Mouse (Mus musculus): Measurements from ENCODE around the gene 3110082I17Rik.

The 3110082I17Rik gene

DNA sequence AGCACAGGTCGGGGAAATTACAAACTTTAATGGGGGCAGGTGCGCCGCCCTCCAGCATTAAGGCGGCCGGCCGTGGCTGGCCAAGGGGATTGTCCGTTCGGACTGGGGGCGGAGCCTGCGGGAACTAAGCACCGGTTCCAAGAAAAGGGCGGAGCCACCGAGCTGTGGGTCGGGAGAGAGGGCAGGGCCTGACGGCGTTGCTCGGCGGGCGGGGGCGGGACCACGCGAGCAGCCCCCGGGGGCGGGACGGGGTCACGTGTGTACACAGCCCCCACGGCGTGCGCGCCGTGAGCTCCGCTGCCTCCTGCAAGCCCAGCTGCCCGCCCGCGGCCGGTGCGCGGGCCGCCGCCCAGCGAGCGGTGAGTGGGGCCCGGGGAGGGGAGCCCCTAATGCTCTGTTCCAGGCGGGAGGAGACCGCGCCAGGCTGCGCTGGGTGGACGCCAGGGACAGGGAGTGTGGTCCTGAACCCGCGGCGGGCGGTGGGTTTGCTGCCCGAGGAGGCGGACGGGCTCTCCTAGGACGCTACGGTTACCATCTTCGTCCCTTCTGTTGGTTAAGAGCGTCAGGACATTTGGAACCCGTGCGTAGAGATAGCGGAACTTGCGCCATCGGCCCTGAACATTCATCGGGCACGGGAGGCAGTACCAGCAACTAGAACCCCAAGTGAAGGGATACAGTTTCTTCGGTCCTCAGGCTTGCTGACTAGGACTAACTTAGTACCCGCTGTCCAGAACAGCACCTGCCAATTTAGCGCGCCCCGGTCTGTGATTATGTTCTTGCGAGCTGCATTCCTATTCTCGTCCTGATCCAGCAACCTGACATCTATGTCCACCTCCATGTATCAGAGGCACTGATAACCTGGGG, 79.7 kb downstream of the 3110082I17Rik start:
- DNase-seq (ENCODE audit: low read depth, low spot score), result peak; percentile 79

DNA sequence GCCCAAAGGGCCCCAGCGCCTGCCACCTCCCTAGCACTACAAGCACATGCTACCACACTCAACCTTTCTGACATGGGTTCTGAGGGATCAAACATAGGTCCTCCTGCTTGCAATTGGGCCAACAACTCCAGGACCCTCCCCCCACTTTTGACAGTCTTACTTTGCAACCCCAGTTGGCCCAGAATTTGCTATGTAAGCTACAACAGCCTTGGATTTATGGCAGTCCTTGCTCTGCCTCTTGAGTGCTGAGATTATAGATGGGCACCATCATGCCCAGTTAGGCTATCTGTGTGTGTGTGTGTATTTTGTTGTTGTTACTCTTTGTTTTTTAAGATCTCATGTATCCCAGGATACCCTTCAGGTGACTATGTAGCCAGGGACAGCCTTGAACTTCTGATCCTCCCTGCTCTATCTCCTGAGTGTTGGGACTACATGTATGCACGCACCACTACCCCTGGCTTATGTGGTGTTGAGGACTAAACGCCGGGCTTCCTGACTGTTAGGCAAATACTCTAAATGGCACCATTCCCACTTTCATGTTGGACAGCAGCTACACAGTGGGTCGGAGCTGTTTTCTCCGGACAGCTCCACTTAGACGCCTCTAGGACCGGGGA, 80.4 kb downstream of the 3110082I17Rik start:
- DNase-seq (ENCODE audit: low read depth, low spot score), result no peak

DNA sequence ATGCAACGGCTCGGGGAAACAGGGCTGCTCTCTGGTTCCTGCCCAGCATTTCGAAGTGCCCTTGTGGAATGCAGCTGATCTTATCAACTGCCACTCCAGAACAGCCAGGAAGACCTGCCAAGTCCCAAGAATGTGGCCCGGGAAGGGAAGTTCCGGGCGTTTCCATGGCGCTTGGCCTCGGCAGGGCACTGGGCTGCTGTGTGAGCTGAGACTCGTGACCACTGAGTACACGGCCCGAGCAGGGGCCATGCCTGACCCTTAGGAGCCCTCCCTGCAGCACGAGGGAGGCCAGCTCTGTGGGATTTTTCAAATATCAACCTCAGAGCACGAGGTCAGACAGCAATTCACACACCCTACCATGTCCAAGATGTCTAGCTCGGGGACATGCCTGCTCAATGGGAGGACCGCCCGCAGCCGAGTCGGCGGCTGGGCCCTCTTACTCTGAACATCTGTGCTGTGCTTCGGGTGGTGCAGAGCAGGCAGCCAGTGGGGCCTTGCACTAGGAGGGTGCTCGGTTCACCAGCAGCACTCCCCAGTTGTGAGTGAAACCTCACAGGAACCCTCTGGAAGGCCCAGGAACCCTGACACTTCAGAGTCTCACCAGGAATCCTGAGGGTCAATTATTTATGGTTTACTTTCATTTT, 81.2 kb downstream of the 3110082I17Rik start:
- no peak for DNase-seq (ENCODE audit: low read depth, low spot score)

DNA sequence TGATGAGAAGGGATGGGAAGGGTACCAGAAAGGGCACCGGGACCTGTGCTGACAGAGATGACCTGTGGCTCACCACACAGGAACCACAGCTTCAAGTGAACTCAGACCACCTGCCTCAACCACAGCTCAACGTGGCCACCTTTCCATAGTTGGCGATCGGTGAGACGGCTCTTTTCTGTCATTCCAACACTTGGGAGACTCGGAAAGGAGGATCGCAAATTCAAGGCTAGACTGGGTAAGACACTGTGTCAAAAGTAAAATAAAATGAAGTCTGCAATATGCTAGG, 82.1 kb downstream of the 3110082I17Rik start:
- no peak for DNase-seq (ENCODE audit: low read depth, low spot score)

- DNase-seq (ENCODE audit: low read depth, low spot score), result no peak
Observed at GRCm38 (mm10) chr5:139377468-139378270, 82.7 kb downstream of the 3110082I17Rik start, which contains the start of gene Gpr146. Gpr146 (plus strand) TSS chr5:139377697.

DNA sequence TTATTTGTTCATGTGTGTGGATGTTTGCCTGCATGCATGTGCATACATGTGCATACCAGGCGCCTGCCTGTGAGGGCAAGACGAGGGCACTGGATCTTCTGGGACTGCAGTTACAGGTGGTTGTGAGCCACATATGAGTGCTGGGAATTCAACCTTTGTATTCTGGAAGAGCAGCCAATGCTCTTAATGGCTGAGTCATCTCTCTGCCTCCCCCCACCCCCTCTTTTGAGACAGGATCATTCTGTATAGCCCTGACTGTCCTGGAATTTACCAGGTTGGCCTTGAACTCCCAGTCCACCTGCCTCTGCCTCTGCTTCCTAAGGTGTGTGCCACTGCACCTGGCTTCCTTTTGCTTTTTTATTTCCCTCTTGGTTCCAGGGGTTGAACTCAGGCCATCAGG, 85.5 kb downstream of the 3110082I17Rik start:
- no peak for DNase-seq (ENCODE audit: low read depth, low spot score)

- no peak for DNase-seq (ENCODE audit: low read depth, low spot score)
Observed at GRCm38 (mm10) chr5:139373889-139374444, 86.4 kb downstream of the 3110082I17Rik start.

- DNase-seq (ENCODE audit: low read depth, low spot score), result no peak
Observed at GRCm38 (mm10) chr5:139373126-139373525, 87.2 kb downstream of the 3110082I17Rik start.

- peak; percentile 96 for DNase-seq (ENCODE audit: low read depth, low spot score)
Observed at GRCm38 (mm10) chr5:139371631-139372401, 88.5 kb downstream of the 3110082I17Rik start.

- DNase-seq (ENCODE audit: low read depth, low spot score), result no peak
Observed at GRCm38 (mm10) chr5:139371118-139371517, 89.2 kb downstream of the 3110082I17Rik start.

DNA sequence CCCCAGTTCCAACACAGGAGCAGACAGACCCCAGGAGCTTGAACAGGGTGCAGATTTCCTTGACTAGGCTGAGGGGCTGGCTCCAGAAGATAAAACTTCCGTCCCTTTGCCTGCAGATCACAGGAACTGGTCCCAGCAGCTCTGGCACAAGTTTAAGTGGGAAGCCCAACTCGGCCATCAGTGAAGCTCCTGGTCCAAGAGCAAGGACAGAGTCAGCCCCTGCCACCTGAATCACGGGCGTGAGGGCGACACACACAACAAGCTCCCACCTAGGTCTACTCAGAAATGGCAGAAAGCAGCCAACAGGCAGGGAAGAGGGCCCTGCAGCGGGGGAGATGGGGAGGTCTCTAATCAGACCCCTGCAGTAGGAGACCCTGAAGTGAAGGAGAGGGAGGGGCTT, 90.0 kb downstream of the 3110082I17Rik start:
- no peak for DNase-seq (ENCODE audit: low read depth, low spot score)

DNA sequence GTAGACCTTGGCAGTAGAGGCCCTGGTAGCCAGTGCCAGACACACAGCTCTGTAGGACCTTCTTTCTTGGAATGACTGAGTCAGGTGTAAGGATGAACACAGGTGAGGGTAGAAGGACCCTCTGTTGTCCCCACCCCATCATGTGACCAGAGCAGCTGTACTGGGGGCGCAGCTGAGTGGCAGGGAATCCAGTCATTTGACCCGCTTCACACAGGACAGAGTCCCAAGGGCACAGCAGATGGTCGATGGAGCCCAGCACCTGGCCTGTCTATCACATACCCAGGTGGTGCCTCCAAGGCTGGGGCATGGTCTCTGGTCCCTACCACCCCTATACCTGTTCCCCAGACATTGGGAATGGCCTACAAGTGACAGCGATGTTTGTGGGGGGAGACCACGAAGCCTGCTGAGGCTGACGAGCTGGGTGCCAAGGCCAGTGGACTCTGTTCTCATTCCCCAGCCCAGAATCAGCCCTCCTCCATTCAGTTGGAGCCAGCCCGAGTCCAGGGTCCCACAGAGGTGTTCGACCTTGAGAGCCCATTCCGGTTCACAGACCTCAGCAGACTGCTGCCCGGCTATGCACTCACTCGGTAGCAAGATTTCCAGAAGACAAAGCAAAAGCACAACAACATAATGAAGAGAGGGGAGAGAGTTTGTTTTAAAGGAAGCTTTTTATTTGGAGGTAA, 91.5 kb downstream of the 3110082I17Rik start:
- no peak for DNase-seq (ENCODE audit: low read depth, low spot score)

DNA sequence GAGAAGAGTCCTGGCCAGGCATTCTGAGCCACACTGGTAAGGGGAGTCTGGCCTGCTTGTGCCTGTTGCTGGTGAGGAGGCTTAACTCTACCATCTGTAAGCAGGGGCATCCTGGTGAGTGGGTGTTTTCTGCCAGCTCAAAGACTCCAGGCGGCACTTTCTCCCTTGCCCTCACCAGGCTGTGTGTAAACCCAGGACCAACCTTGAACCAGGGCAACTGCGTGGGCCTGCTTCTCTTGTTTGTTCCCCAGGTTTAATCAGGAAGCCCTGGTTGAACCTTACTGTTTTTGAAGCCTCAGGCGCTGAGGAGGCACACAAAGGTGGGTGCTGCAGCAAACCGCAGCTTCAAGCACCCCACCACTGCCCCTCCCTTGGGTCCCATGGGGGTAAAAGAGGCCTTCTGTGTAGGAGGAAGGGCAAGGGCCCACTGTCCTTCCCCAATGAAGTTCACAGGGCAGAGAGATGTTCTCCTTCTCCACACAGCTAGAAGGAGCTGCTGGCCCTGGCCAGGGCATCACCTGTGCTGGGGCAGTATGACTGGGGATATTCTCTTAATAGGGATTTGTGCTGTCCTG, 92.4 kb downstream of the 3110082I17Rik start:
- DNase-seq (ENCODE audit: low read depth, low spot score), result no peak

DNA sequence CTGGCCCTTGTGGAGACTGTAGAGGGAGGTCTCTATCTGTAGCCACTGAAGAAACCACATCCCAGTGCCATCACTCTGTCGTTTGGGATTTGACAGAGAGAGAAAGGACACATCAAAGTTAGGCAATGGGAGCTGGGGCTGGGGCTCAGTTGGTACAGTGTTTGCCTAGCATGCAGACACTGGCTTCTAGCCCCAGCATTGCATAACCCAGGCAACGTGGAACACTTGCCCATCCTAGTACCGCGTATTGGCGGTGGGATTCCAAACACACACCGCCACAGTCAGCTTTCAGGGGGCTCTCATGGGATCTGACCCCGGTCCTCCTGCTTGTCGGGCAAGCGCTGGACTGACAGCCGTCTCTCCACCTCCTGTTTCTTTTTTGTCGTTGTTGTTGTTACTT, 93.8 kb downstream of the 3110082I17Rik start:
- no peak for DNase-seq (ENCODE audit: low read depth, low spot score)

DNA sequence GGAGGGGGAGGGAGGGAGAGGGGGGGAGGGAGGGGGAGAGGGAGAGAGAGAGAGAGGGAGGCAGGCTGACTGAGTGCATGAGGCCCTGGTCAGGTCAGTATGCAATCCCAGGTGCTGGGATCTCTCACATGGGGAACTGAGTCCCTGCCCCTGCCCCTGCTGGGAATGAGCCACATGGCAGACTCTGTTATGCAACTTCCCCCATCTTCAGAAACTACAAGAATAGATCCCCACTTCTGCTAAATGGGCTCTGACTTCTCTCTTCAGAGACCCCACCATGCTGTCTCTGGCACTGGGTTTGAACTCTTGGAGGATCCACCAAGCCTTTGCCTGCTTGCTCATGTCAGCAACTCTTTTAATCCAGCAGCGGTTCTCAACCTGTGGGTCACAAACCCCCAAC, 94.5 kb downstream of the 3110082I17Rik start:
- no peak for DNase-seq (ENCODE audit: low read depth, low spot score)

DNA sequence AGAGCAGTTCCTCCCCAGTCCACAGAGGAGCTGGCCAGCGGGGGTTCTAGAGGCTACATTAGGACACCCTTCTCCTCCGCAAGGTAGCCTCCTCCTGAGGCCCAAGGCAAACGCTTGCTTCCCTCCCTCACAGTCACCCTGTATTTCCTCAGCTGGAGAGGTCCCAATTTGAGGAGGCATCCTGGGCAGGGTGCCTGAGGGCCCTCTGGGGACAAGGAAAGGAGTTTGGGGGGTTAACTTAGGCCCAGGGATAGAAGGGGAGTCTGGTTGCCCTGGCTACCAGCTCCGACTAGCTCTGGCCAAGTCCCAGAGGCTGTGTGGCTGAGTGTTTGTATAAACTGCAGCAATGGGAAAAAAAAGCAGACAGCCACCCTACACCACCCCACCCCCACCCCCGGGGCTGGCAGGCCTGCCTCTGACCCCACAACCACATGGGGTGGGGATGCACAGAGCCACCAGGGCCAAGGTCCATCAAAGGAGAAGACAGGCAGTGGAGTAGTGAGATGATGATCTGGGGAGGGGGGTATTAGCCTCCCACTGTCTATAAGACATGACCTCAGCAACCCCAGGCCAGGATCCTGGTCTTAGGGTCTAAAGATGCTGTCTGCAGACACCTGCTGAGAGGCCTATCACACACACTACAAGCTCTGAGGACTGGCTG, 95.3 kb downstream of the 3110082I17Rik start:
- DNase-seq (ENCODE audit: low read depth, low spot score), result no peak

DNA sequence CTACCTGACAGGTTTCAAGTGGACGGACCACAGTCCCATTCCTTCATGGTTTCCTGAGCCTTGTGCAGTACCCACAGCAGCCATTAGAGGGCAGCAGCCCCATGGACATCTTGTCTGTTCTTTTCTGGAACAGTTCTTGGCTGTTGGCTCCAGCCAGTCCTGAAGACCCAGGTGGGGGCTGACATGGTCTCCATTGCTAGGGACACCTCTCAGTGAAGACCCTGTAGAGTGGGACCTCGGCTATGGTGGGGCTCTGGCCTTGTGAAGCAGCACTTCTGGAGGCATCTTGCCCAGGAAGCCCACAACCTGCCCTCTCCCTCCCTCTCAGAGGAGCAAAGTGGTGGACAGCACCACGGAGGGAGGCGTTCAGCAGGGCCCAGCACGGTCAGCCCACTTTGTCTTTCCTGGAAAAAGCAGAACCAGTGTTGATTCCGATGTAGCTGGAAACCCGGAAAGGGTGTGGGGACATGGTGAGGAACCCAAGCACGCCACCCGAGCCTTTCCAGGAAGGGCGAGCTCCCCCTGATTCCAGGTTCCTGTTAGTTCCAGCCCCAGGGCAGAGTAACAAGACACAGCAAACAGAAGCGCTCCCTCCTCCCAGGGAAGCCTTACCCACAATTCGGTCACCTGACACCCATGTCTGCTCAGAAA, 95.9 kb downstream of the 3110082I17Rik start:
- DNase-seq (ENCODE audit: low read depth, low spot score), result peak; percentile 84

DNA sequence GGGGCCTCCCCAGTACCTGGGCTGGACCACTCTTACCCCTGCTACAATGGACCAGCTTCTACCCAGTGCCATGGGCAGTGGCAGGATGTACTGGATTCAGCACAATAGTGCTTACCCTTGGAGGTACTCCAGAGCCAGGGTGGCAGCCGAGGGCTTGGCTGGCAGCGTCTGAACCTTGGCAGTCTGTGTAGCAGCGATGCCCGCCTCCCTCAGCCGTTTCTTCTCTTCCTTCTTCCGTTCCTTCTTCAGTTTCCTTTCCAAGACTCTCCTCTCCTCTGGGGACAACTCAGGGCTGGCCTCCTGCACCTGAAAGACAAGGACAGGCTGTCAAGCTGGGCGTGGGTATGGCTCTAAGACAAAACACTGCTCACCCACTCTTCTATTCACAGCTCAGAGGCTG, 96.5 kb downstream of the 3110082I17Rik start:
- DNase-seq (ENCODE audit: low read depth, low spot score), result no peak

DNA sequence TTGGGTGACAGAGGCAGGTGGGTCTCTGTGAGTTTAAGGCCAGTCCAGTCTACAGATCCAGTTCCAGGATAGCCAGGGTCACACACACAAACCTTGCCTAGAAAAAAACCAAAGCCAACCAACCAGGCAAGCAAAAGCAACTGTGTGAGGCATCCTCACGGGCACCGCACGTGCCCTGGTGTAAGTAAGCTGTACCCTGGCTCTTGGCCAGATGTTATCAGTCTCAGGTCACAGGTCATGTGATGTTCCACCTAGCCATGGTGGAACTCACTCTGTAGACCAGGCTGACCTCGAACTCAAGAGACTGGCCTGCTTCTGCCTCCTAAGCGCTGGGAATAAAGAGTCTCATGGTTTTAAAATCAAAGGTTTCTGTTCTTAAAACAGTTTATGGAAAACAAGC, 101.1 kb downstream of the 3110082I17Rik start:
- no peak for DNase-seq (ENCODE audit: low read depth, low spot score)

Measured in forelimb bud, embryonic 11.5 days (tissue).